Mouse (Mus musculus): Measurements from ENCODE around the gene V1rd19. TPM values are rescaled to one million over a fixed set of nuclear protein-coding genes. Genes with fewer than 3 reads are reported as not detected.

The V1rd19 gene
- not detected for total RNA-seq (2023)

GRCm38 (mm10) chr7:24001391-24001790 is at the start of gene V1rd19:
Gene V1rd19 (plus strand): TSS chr7:24001691.

GRCm38 (mm10) chr7:23974315-23974714 is 27.2 kb upstream of the V1rd19 start, which contains the start of gene Vmn1r181:
Gene Vmn1r181 (plus strand): TSS chr7:23974615.

GRCm38 (mm10) chr7:24052660-24053304 is 51.3 kb downstream of the V1rd19 start, which contains the start of gene Vmn1r183:
Gene Vmn1r183 (plus strand): TSS chr7:24053254.

Other genes with a start within 250 kb of the V1rd19 start
- not detected for gene Vmn1r174, start 249.4 kb upstream of the V1rd19 start, total RNA-seq (2023)
- not detected for gene Vmn1r175, start 191.0 kb upstream of the V1rd19 start, total RNA-seq (2023)
- not detected for gene Vmn1r176, start 164.3 kb upstream of the V1rd19 start, total RNA-seq (2023)
- not detected for gene Vmn1r177, start 135.2 kb upstream of the V1rd19 start, total RNA-seq (2023)
- gene Vmn1r178, start 109.7 kb upstream of the V1rd19 start, total RNA-seq (2023) = not detected
- gene Vmn1r179, start 74.7 kb upstream of the V1rd19 start, total RNA-seq (2023) = not detected
- not detected for gene Vmn1r180, start 51.1 kb upstream of the V1rd19 start, total RNA-seq (2023)
- gene Vmn1r181, start 27.1 kb upstream of the V1rd19 start, total RNA-seq (2023) = not detected
- gene Vmn1r183, start 51.6 kb downstream of the V1rd19 start, total RNA-seq (2023) = not detected
- 33.2 TPM for gene Zfp180, start 80.2 kb downstream of the V1rd19 start, total RNA-seq (2023)
- gene Zfp112, start 110.6 kb downstream of the V1rd19 start, total RNA-seq (2023) = 4.4 TPM
- gene Zfp235, start 132.5 kb downstream of the V1rd19 start, total RNA-seq (2023) = 5.7 TPM
- gene Zfp114, start 173.4 kb downstream of the V1rd19 start, total RNA-seq (2023) = 0.55 TPM
- gene Zfp111, start 209.8 kb downstream of the V1rd19 start, total RNA-seq (2023) = 0.24 TPM
- gene Zfp109, start 235.9 kb downstream of the V1rd19 start, total RNA-seq (2023) = 3.8 TPM

Measured in CD8-positive naive resting alpha-beta T cell, adult 57 days (primary cell).